Mouse (Mus musculus): ENCODE measurements around the gene Otc. TPM values are rescaled to one million over a fixed set of nuclear protein-coding genes. Genes with fewer than 3 reads are reported as not detected.

Otc gene
- total and polyA plus RNA-seq, 3 experiments, result 0.12 TPM; not detected in 2

GRCm38 (mm10) chrX:10268308-10268707, 16.2 kb downstream of the Otc start:
- H3K27ac ChIP-seq (ENCODE audit: insufficient read depth, low read depth), result no peak overlapping the region
- H3K4me1 ChIP-seq (ENCODE audit: control insufficient read depth in 1 of 2, insufficient read depth in 2 of 2), result no peaks in the 10 kb centered on the region
- TF ChIP-seq SIN3A (IDR thresholded peaks at IDR 0.05; ENCODE audit: low read length) (no peak), TBP (conservative IDR thresholded peaks at IDR 0.05; ENCODE audit: low read depth, low read length) (no peak), GABPA (IDR thresholded peaks at IDR 0.05; ENCODE audit: insufficient replicate concordance, low read depth, low read length) (no peak), ZC3H11A (IDR thresholded peaks at IDR 0.05; ENCODE audit: low read depth, low read length) (no peak), UBTF (IDR thresholded peaks at IDR 0.05; ENCODE audit: low read depth, low read length) (no peak), NELFE (IDR thresholded peaks at IDR 0.05; ENCODE audit: low read depth, low read length) (no peak), CHD2 (IDR thresholded peaks at IDR 0.05; ENCODE audit: low read length) (no peak), EP300 (IDR thresholded peaks at IDR 0.05; ENCODE audit: low read length) (no peak), MAX (IDR thresholded peaks at IDR 0.05; ENCODE audit: low read length) (no peak), USF2 (conservative IDR thresholded peaks at IDR 0.05; ENCODE audit: low read depth, low read length) (no peak)
- no peaks in the 10 kb centered on the region for H3K36me3 ChIP-seq (replicated peaks in 1 of 2; ENCODE audit: control insufficient read depth in 1 of 2, insufficient read depth in 1 of 2, low read length in 1 of 2)
- no peaks in the 10 kb centered on the region for H3K9me3 ChIP-seq (replicated peaks; ENCODE audit: low read length)
- no peaks in the 10 kb centered on the region for H3K27me3 ChIP-seq (replicated peaks)
- H3K79me2 ChIP-seq (replicated peaks; ENCODE audit: control insufficient read depth, extremely low read depth, insufficient read depth, poor library complexity, severe bottlenecking), result no peaks in the 10 kb centered on the region
- DNase-seq (ENCODE audit: extremely low read depth), result no peak
- H3K4me2 ChIP-seq (ENCODE audit: insufficient read depth, low read depth, poor library complexity, severe bottlenecking), result no peak overlapping the region
- no peak overlapping the region for H3K4me3 ChIP-seq (replicated peaks in 1 of 3; ENCODE audit: low read depth in 2 of 3, low read length in 2 of 3, poor library complexity in 1 of 3)
- dilution Hi-C loops (cut with MboI; ENCODE audit: extremely low pct_ligation_motif_present, extremely low pct_unique_long_range_greater_than_20kb, low sequenced_read_pairs) (no loop called here), in situ Hi-C loops (cut with MboI; ENCODE audit: low pct_ligation_motif_present, low pct_unique_long_range_greater_than_20kb, low sequenced_read_pairs) (no loop called here)
- no peak overlapping the region for H3K9ac ChIP-seq (ENCODE audit: insufficient read depth, low read depth)

DNA sequence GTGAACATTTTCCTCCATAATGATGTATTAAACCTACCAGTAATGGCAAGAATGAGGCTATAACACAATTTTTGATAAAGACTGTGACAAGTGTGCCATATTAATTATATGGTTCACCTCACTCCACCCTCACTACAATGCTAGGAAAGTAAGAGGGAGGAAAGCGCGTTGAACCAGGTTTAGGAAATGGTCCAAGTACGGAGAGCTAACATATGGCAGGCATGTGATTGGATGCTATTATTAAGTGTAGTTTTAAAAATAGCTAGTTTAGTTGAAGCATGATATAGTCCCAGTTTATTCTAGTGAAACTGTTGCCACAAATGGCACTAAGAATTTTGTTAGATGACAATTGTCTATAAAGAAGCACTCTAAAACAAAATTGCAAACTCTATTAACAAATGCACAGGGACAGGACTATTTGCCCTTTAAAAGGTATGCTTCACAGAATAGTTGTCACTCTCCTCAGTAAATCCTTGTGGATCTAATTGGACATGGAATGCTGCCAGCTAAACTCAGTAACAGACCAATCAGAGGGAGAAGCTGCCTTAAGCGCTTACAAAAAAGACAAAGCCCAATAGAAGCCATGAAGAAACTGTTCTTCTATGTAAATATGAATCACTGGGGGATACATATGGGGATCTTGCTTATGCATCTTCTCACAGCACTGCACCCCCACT, 16.8 kb downstream of the Otc start:
- H3K27me3 ChIP-seq (replicated peaks), result no peaks in the 10 kb centered on the region
- TF ChIP-seq MAZ (IDR thresholded peaks at IDR 0.05; ENCODE audit: low read depth, low read length), result no peak
- TF ChIP-seq RAD21 (IDR thresholded peaks at IDR 0.05; ENCODE audit: low read depth, low read length), result no peak
- TF ChIP-seq MYC (IDR thresholded peaks at IDR 0.05; ENCODE audit: low read depth, low read length), result no peak
- TF ChIP-seq USF1 (IDR thresholded peaks at IDR 0.05; ENCODE audit: low read depth, low read length), result no peak
- no peak for TF ChIP-seq SMC3 (IDR thresholded peaks at IDR 0.05; ENCODE audit: low read depth, low read length)
- no peak for TF ChIP-seq POLR2A (IDR thresholded peaks at IDR 0.05; ENCODE audit: low read depth, low read length)
- no peak for TF ChIP-seq ZKSCAN1 (IDR thresholded peaks at IDR 0.05; ENCODE audit: borderline replicate concordance, low read depth, low read length)
- no peak for TF ChIP-seq RCOR1 (conservative IDR thresholded peaks at IDR 0.05; ENCODE audit: low read depth, low read length)
- TF ChIP-seq KAT2A (IDR thresholded peaks at IDR 0.05; ENCODE audit: insufficient replicate concordance, low read length), result no peak
- TF ChIP-seq MAFK (IDR thresholded peaks at IDR 0.05; ENCODE audit: insufficient replicate concordance, low read length), result no peak
- TF ChIP-seq ELF1 (IDR thresholded peaks at IDR 0.05; ENCODE audit: low read depth, low read length), result no peak
- TF ChIP-seq ZNF384 (IDR thresholded peaks at IDR 0.05; ENCODE audit: low read depth, low read length), result no peak
- TF ChIP-seq USF2 (conservative IDR thresholded peaks at IDR 0.05; ENCODE audit: low read depth, low read length), result no peak
- no peak for TF ChIP-seq PAX5 (IDR thresholded peaks at IDR 0.05; ENCODE audit: low read length)
- no peak for DNase-seq (ENCODE audit: extremely low read depth)
- no peak overlapping the region for H3K4me3 ChIP-seq (replicated peaks in 1 of 3; ENCODE audit: low read depth in 2 of 3, low read length in 2 of 3, poor library complexity in 1 of 3)
- no peaks in the 10 kb centered on the region for H3K9me3 ChIP-seq (replicated peaks; ENCODE audit: low read length)
- dilution Hi-C loops (cut with MboI; ENCODE audit: extremely low pct_ligation_motif_present, extremely low pct_unique_long_range_greater_than_20kb, low sequenced_read_pairs) (no loop called here), in situ Hi-C loops (cut with MboI; ENCODE audit: low pct_ligation_motif_present, low pct_unique_long_range_greater_than_20kb, low sequenced_read_pairs) (no loop called here)
- H3K79me2 ChIP-seq (replicated peaks; ENCODE audit: control insufficient read depth, extremely low read depth, insufficient read depth, poor library complexity, severe bottlenecking), result no peaks in the 10 kb centered on the region
- H3K9ac ChIP-seq (ENCODE audit: insufficient read depth, low read depth), result no peak overlapping the region
- no peak overlapping the region for H3K27ac ChIP-seq (ENCODE audit: insufficient read depth, low read depth)
- H3K4me2 ChIP-seq (ENCODE audit: insufficient read depth, low read depth, poor library complexity, severe bottlenecking), result no peak overlapping the region
- no peaks in the 10 kb centered on the region for H3K36me3 ChIP-seq (replicated peaks in 1 of 2; ENCODE audit: control insufficient read depth in 1 of 2, insufficient read depth in 1 of 2, low read length in 1 of 2)
- no peaks in the 10 kb centered on the region for H3K4me1 ChIP-seq (ENCODE audit: control insufficient read depth in 1 of 2, insufficient read depth in 2 of 2)
